8 mouse cellular contexts compared by ENCODE assay signal in genomic region chr15:100615825-100616220, GRCm38 (mm10). TPM values are rescaled to one million over a fixed set of nuclear protein-coding genes. Genes with fewer than 3 reads are reported as not detected.
DNase-seq lines count a peak whose midpoint lies in the region; ATAC-seq and TF ChIP-seq lines count a peak whose summit lies in the region.

No protein-coding gene starts in this region.

- peak overlapping the region; percentile 69 for H3K27ac ChIP-seq in MEL (ENCODE audit: control insufficient read depth, low read depth, low read length)
- peak overlapping the region; percentile 97 for H3K27ac ChIP-seq in forebrain, embryonic 15.5 days (replicated peaks)
- H3K27ac ChIP-seq in lung, embryonic 14.5 days (ENCODE audit: low read depth): peak overlapping the region; percentile 97
- H3K27ac ChIP-seq in olfactory bulb, adult 2 months (ENCODE audit: insufficient read depth, low read depth, low read length): peak overlapping the region; percentile 55

- peak overlapping the region; percentile 87 to 89 for H3K4me3 ChIP-seq in MEL (ENCODE audit: control insufficient read depth in 1 of 2, insufficient read depth in 1 of 2, low read depth in 2 of 2, low read length in 2 of 2)
- peak overlapping the region; percentile 93 for H3K4me3 ChIP-seq in forebrain, embryonic 15.5 days
- peak overlapping the region; percentile 90 for H3K4me3 ChIP-seq in lung, embryonic 14.5 days (ENCODE audit: low read depth, low read length)
- H3K4me3 ChIP-seq in olfactory bulb, adult 2 months (ENCODE audit: insufficient read depth, low read depth, low read length): peak overlapping the region; percentile 83

- no peak for TF ChIP-seq RAD21 in MEL (IDR thresholded peaks at IDR 0.05; ENCODE audit: low read depth, low read length)

- peaks cover 0 to 12% of the 10 kb centered on the region in 2 experiments; a peak in 2 of 4 replicates for H3K4me1 ChIP-seq in MEL (ENCODE audit: control insufficient read depth in 1 of 2, insufficient read depth in 2 of 2, low read length in 2 of 2)
- peaks cover 23% of the 10 kb centered on the region for H3K4me1 ChIP-seq in forebrain, embryonic 15.5 days
- peaks cover 3% of the 10 kb centered on the region; the same call in 1 of the 2 replicates for H3K4me1 ChIP-seq in lung, embryonic 14.5 days (ENCODE audit: insufficient read depth)
- peaks cover 15% of the 10 kb centered on the region for H3K4me1 ChIP-seq in olfactory bulb, adult 2 months (ENCODE audit: control insufficient read depth, insufficient read depth, low read length)

- H3K9ac ChIP-seq in MEL (ENCODE audit: control insufficient read depth, low read depth, low read length, poor library complexity, severe bottlenecking): peak overlapping the region; percentile 90
- peak overlapping the region; percentile 83 for H3K9ac ChIP-seq in forebrain, embryonic 15.5 days (replicated peaks)
- H3K9ac ChIP-seq in lung, embryonic 14.5 days: peak overlapping the region; percentile 92

- no peak for TF ChIP-seq EP300 in MEL (IDR thresholded peaks at IDR 0.05; ENCODE audit: low read depth in 1 of 2, low read length in 2 of 2)

- H3K9me3 ChIP-seq in MEL (replicated peaks; ENCODE audit: insufficient read depth, low read length): no peaks in the 10 kb centered on the region
- H3K9me3 ChIP-seq in forebrain, embryonic 15.5 days: no peaks in the 10 kb centered on the region
- no peaks in the 10 kb centered on the region for H3K9me3 ChIP-seq in lung, embryonic 14.5 days (ENCODE audit: low read depth, low read length)

- peaks cover 12% of the 10 kb centered on the region for H3K79me2 ChIP-seq in MEL (ENCODE audit: control insufficient read depth, insufficient read depth, low read length, poor library complexity)

- no peak for TF ChIP-seq CTCF in MEL (IDR thresholded peaks at IDR 0.05 in 2 of 3, conservative IDR thresholded peaks at IDR 0.05 in 1 of 3; ENCODE audit: control insufficient read depth in 1 of 3, insufficient read depth in 1 of 3, low read depth in 2 of 3, low read length in 3 of 3, poor library complexity in 1 of 3, severe bottlenecking in 1 of 3)
- TF ChIP-seq CTCF in lung, embryonic 14.5 days (IDR thresholded peaks at IDR 0.05; ENCODE audit: low read depth): no peak
- TF ChIP-seq CTCF in olfactory bulb, adult 2 months (IDR thresholded peaks at IDR 0.05; ENCODE audit: insufficient read depth, low read depth, low read length): no peak

- DNase-seq in MEL (ENCODE audit: low read depth, low spot score): peak; percentile 98
- peak; percentile 87 for DNase-seq in cerebellum, adult 11-12 months
- DNase-seq in heart, postnatal 25 days (ENCODE audit: low spot score): peak; percentile 79
- peak; percentile 79 to 93 for DNase-seq in layer of hippocampus, adult 18-20 months (ENCODE audit: low spot score in 2 of 2)
- DNase-seq in lung, embryonic 14.5 days: peak; percentile 95
- peak; percentile 82 to 83 for DNase-seq in thymus, adult 18-20 months

- peak in 1 of 2 experiments; percentile 83; a peak in 2 of 4 replicates for TF ChIP-seq POLR2A in MEL (IDR thresholded peaks at IDR 0.05; ENCODE audit: control insufficient read depth in 1 of 2, insufficient read depth in 1 of 2, low read depth in 1 of 2, low read length in 2 of 2, poor library complexity in 1 of 2)
- TF ChIP-seq POLR2A in olfactory bulb, adult 2 months (IDR thresholded peaks at IDR 0.05; ENCODE audit: insufficient read depth, low read depth, low read length): no peak; the same call in 1 of the 2 replicates

- H3K36me3 ChIP-seq in MEL (ENCODE audit: control insufficient read depth in 1 of 2, insufficient read depth in 2 of 2, low read length in 2 of 2): peaks cover 8 to 17% of the 10 kb centered on the region in 2 experiments
- H3K36me3 ChIP-seq in forebrain, embryonic 15.5 days: peaks cover 35% of the 10 kb centered on the region
- H3K36me3 ChIP-seq in lung, embryonic 14.5 days (ENCODE audit: insufficient read depth): peaks cover 35% of the 10 kb centered on the region

- no peaks in the 10 kb centered on the region for H3K27me3 ChIP-seq in MEL (ENCODE audit: control insufficient read depth in 1 of 2, insufficient read depth in 2 of 2, low read length in 2 of 2)
- no peaks in the 10 kb centered on the region for H3K27me3 ChIP-seq in forebrain, embryonic 15.5 days
- H3K27me3 ChIP-seq in lung, embryonic 14.5 days (ENCODE audit: insufficient read depth, low read length): no peaks in the 10 kb centered on the region

- H3K4me2 ChIP-seq in forebrain, embryonic 15.5 days (replicated peaks): peak overlapping the region; percentile 86
- peak overlapping the region; percentile 63 for H3K4me2 ChIP-seq in lung, embryonic 14.5 days

- intact Hi-C loops in heart, postnatal 25 days (cut with DNase I): loop anchor here (2.0 kb wide), 1 partner anchor 15 kb away; no protein-coding TSS in a partner anchor

- under 1% methylated on average over 43 of the region's 43 CpGs for WGBS in forebrain, embryonic 15.5 days
- 0% methylated on average over 43 of the region's 43 CpGs for WGBS in lung, embryonic 14.5 days
- 1% methylated on average over 43 of the region's 43 CpGs for WGBS in olfactory bulb, adult 2 months

- ATAC-seq in forebrain, embryonic 15.5 days (replicated peaks): peak; percentile 85
- ATAC-seq in lung, embryonic 14.5 days (ENCODE audit: insufficient read depth): peak; percentile 86

TF ChIP-seq in MEL, 35 proteins besides CTCF, POLR2A, EP300 and RAD21 (continues in another document):
- 0 out of 2 replicates have a peak, but pooled peaks have one; percentile 24 for TF ChIP-seq KAT2A (conservative IDR thresholded peaks at IDR 0.05; ENCODE audit: low read depth, low read length)
- TF ChIP-seq MAX (IDR thresholded peaks at IDR 0.05; ENCODE audit: low read length): no peak; the same call in 1 of the 2 replicates
- peak; percentile 78 for TF ChIP-seq ZMIZ1 (IDR thresholded peaks at IDR 0.05; ENCODE audit: low read depth, low read length)
- 0 out of 2 replicates have a peak, but pooled peaks have one; percentile 37 for TF ChIP-seq MYC (IDR thresholded peaks at IDR 0.05; ENCODE audit: low read depth, low read length)
- TF ChIP-seq GABPA (IDR thresholded peaks at IDR 0.05; ENCODE audit: low read depth, low read length): no peak
- TF ChIP-seq MAZ (IDR thresholded peaks at IDR 0.05; ENCODE audit: low read depth, low read length): peak; percentile 68
- no peak for TF ChIP-seq TAL1 (IDR thresholded peaks at IDR 0.05; ENCODE audit: low read length)
- TF ChIP-seq NELFE (IDR thresholded peaks at IDR 0.05; ENCODE audit: low read depth, low read length): peak; percentile 88
- TF ChIP-seq MAFK (IDR thresholded peaks at IDR 0.05; ENCODE audit: borderline replicate concordance, low read depth, low read length): no peak
- no peak; the same call in 1 of the 2 replicates for TF ChIP-seq MXI1 (IDR thresholded peaks at IDR 0.05; ENCODE audit: low read depth, low read length)
- TF ChIP-seq POLR2AphosphoS5 (IDR thresholded peaks at IDR 0.05; ENCODE audit: borderline replicate concordance, low read depth, low read length): no peak
- TF ChIP-seq SIN3A (IDR thresholded peaks at IDR 0.05; ENCODE audit: low read length): peak; percentile 94
- no peak for TF ChIP-seq USF1 (IDR thresholded peaks at IDR 0.05; ENCODE audit: low read depth, low read length)
- TF ChIP-seq UBTF (IDR thresholded peaks at IDR 0.05; ENCODE audit: borderline replicate concordance, insufficient read depth, low read depth, low read length): no peak

RNA-seq across cellular contexts. Expression of gene Dazap2, which starts 0.7 kb away (rescaled TPM):
- 100 and 107 TPM in 2 replicates for total RNA-seq in MEL (2012; rRNA removed)
- 100 to 1,000 TPM; 233 to 341 TPM for polyA plus RNA-seq in MEL (2012; ENCODE audit: insufficient read depth in 1 of 2, insufficient read length in 2 of 2, low read depth in 1 of 2, low replicate concordance in 2 of 2, missing spikeins in 1 of 2)
- polyA plus RNA-seq in forebrain, embryonic 15.5 days (2015; fragmentation: Nextera tagmentation; extraction: Ambion mirVana): 155 and 161 TPM in 2 replicates
- 100 to 1,000 TPM; 145 to 156 TPM for total RNA-seq in heart, postnatal 25 days (2021)
- 100 to 1,000 TPM; 116 to 119 TPM for total RNA-seq in layer of hippocampus, adult 18-20 months (2021)
- 210 and 231 TPM in 2 replicates for polyA plus RNA-seq in lung, embryonic 14.5 days (2014; fragmentation: Nextera tagmentation; extraction: Ambion mirVana)
- not detected in 2 replicates for polyA plus RNA-seq in olfactory bulb, adult 2 months (2012; ENCODE audit: insufficient read depth, insufficient read length, low replicate concordance, missing spikeins)

RNA-seq across cellular contexts. Expression of gene Pou6f1, which starts 16.0 kb away (rescaled TPM):
- total RNA-seq in MEL (2012; rRNA removed): 0.46 and 0.59 TPM in 2 replicates
- polyA plus RNA-seq in MEL (2012; ENCODE audit: insufficient read depth in 1 of 2, insufficient read length in 2 of 2, low read depth in 1 of 2, low replicate concordance in 2 of 2, missing spikeins in 1 of 2): 1 to 10 TPM in 1 of 2 experiments, not detected in 1; 2.5 TPM
- polyA plus RNA-seq in forebrain, embryonic 15.5 days (2015; fragmentation: Nextera tagmentation; extraction: Ambion mirVana): 50.4 and 51.3 TPM in 2 replicates
- 10 to 100 TPM; 10.5 to 10.9 TPM for total RNA-seq in heart, postnatal 25 days (2021)
- total RNA-seq in layer of hippocampus, adult 18-20 months (2021): 100 to 1,000 TPM in 1 of 2 experiments, 10 to 100 TPM in 1; 98.2 to 104 TPM
- polyA plus RNA-seq in lung, embryonic 14.5 days (2014; fragmentation: Nextera tagmentation; extraction: Ambion mirVana): 6.5 and 7.6 TPM in 2 replicates
- not detected in 2 replicates for polyA plus RNA-seq in olfactory bulb, adult 2 months (2012; ENCODE audit: insufficient read depth, insufficient read length, low replicate concordance, missing spikeins)

RNA-seq across cellular contexts. Expression of gene Smagp, which starts 20.9 kb away (rescaled TPM):
- total RNA-seq in MEL (2012; rRNA removed): 1.6 and 2.6 TPM in 2 replicates
- 10 to 100 TPM in 1 of 2 experiments, not detected in 1; 22.6 TPM for polyA plus RNA-seq in MEL (2012; ENCODE audit: insufficient read depth in 1 of 2, insufficient read length in 2 of 2, low read depth in 1 of 2, low replicate concordance in 2 of 2, missing spikeins in 1 of 2)
- polyA plus RNA-seq in forebrain, embryonic 15.5 days (2015; fragmentation: Nextera tagmentation; extraction: Ambion mirVana): 1.8 and 2.5 TPM in 2 replicates
- 10 to 100 TPM; 13.7 to 15.5 TPM for total RNA-seq in heart, postnatal 25 days (2021)
- 1 to 10 TPM; 1.4 to 1.9 TPM for total RNA-seq in layer of hippocampus, adult 18-20 months (2021)
- polyA plus RNA-seq in lung, embryonic 14.5 days (2014; fragmentation: Nextera tagmentation; extraction: Ambion mirVana): 9.5 and 11.9 TPM in 2 replicates
- not detected in 2 replicates for polyA plus RNA-seq in olfactory bulb, adult 2 months (2012; ENCODE audit: insufficient read depth, insufficient read length, low replicate concordance, missing spikeins)

RNA-seq across cellular contexts. Expression of gene Bin2, which starts 53.5 kb away (rescaled TPM):
- total RNA-seq in MEL (2012; rRNA removed): 79.9 and 94.7 TPM in 2 replicates
- 100 to 1,000 TPM; 106 to 128 TPM for polyA plus RNA-seq in MEL (2012; ENCODE audit: insufficient read depth in 1 of 2, insufficient read length in 2 of 2, low read depth in 1 of 2, low replicate concordance in 2 of 2, missing spikeins in 1 of 2)
- polyA plus RNA-seq in forebrain, embryonic 15.5 days (2015; fragmentation: Nextera tagmentation; extraction: Ambion mirVana): 1.2 and 2.0 TPM in 2 replicates
- total RNA-seq in heart, postnatal 25 days (2021): 1 to 10 TPM; 1.2 to 1.7 TPM
- total RNA-seq in layer of hippocampus, adult 18-20 months (2021): 1 to 10 TPM; 5.4 to 5.7 TPM
- 4.8 TPM in 2 replicates for polyA plus RNA-seq in lung, embryonic 14.5 days (2014; fragmentation: Nextera tagmentation; extraction: Ambion mirVana)
- polyA plus RNA-seq in olfactory bulb, adult 2 months (2012; ENCODE audit: insufficient read depth, insufficient read length, low replicate concordance, missing spikeins): not detected in 2 replicates

Comparison
In these comparisons a context has a peak if more than half of its experiments do, and no peak if none do; other contexts are left out.
1. Peak in every context shown above with its lines: DNase-seq, ATAC-seq, H3K4me3 ChIP-seq and H3K27ac ChIP-seq.